Mouse (Mus musculus): ENCODE results near the gene Hoxd12.

- TF ChIP-seq CTCF (IDR thresholded peaks at IDR 0.05; ENCODE audit: insufficient read depth, low read length) = no peak
- TF ChIP-seq POLR2A (IDR thresholded peaks at IDR 0.05; ENCODE audit: borderline replicate concordance, extremely low read depth, low read depth, low read length) = no peak
These were observed 14.1 kb upstream of the Hoxd12 start for GRCm38 (mm10) chr2:74660421-74661375.
